Mouse (Mus musculus) urinary bladder, postnatal 14 days (tissue): Measurements from ENCODE around the gene Fgd3.

Experiments used
- DNase-seq: peaks from one replicate; pipeline ENCODE4 v3.0.0; 2021; ENCODE audit warnings: low spot score

Fgd3 gene

DNA sequence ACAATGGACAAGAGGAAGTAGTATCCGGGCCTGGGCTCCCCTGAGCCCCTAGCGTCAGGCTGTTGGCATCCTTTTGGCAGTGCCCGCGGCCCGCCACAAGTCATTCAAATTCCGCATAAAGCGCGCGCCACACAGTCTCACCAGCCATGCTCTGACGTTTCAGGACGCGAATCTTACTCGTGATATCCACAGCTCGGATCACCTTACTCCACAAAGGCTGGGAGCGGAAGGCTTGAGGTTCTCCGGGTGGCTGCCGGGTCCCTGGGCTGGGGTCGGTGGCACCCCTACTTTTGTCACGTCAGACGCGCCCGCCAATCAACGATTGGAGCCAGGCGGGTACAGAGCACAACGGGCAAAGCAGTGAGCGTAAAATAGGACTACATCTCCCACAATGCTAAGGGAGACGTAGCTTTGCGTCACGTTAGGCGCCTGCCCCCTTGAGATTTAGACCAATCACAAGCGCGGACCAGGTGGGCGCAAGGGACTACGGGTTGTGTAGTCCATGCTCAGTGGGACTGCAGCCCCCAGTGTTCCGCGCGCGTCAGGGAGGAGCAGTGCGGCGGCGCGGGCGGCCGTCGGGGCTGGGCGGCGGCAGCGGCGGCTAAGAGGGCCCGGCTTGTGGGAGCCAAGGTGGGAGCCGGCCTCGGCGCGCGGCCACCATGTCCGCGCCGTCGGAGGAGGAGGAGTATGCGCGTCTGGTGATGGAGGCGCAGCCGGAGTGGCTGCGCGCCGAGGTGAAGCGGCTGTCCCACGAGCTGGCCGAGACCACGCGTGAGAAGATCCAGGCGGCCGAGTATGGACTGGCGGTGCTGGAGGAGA, 21.1 kb upstream of the Fgd3 start, which contains the start of gene Bicd2:
Gene Bicd2, plus strand, starts transcription at position 574 of the 819 bp plus-strand sequence.
- DNase-seq = peak; percentile 95

DNA sequence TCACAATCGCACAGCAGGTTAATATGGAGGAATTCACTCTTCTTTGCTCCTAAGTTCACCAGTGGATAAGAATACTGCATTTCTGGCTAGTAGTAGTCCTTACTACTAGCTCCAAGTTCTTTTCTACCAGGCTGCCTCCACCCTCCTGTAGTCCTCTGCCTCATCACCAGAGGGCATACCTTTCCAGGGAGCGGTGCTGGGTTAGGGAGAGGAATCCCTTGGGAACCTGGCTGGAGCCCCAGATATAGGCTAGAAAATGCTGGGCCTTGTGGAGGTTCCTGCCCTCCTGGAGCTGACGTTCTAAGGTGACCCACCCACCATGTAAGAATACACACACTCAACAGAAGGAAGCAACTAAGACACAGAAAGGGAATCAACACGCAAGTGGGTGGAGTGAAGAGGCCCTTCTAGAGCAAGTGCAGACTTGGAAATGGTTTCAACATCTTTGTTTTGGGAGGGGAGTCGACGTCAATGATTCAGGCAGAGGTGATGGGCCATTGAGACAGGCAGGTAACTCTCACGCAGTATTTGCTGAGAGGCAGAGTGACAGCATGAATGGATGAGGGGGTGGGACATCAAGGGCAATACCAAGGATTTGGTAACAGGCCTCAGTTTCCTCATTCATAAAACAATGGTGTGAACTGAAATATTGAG, 18.9 kb upstream of the Fgd3 start:
- peak; percentile 60 for DNase-seq

DNA sequence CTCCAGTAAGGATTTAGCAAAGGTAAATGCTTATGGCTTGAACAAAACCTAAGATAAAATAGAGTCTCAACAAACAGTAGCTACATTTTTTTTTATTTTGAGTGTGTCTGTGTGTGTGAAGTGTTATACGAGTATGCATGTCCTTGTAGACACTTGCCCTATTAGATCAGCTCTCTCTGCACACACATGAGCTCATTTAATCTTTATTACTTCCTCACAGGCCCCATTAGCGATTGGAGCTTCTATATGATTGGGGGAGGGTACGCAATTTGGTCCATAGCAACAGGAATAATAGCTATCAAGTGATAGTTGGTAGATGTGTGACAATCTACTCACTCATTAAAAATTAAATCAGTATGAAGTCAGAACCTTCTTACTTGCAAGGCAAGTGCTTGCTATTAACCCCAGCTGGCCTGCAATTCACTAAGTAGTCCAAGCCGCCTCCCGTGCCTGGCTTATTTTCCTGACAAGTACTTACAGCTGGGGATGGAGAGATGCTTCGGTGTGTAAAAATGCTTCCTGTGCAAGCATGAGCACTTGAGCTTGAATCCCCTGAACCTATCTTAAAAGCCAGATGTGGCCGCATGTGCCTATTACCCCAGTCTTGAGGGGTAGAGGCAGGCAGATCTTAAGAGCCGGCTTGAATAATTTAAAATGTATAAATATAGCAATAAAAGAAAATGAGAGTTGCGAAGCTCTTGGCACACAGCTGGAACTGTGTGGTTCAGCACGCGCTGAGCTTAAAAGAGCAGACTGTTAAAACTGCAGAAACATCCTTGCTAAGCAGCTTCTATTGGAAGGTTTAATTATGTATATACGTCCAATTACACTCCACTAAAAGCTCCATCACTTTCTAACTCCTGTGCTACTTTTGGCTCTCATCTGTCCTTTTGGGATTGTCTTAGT, 15.2 kb upstream of the Fgd3 start:
- no peak for DNase-seq

DNA sequence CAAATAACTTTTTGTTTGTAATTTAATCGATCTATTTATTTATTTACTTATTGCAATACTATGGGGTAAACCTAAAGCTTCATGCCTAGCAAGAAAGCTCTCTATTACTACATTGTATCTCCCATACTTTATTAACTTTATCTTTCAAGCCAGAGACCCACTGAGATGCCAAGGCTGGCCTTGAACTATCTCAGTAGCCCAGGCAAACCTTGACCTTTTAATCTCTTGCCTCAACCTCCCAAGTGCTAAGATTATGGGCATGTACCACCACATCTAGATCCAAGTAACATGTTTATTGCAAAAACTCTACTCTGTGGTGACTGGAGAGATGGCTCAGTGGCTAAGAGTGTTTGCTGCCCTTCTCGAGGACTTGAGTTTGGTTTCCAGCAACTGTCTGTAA, 13.1 kb upstream of the Fgd3 start:
- no peak for DNase-seq

DNA sequence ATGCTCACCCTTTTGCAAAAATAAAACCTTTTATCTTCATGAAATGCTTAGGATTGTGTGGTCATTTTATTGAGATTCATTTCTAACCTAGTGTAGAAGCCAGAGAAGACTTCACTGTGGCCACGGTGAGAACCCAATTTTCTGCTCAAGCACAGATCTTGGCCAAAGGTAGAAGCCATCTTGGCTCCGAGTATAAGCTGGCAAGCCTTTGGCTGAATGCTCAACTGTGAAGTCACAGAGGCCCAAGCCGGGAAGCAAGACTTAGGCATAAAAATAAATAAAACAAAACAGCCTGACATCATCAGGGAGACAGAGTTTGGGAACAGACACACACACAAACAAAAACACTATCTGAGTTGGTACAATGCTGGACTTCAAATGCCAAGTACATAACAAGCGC, 8.0 kb upstream of the Fgd3 start:
- no peak for DNase-seq

DNA sequence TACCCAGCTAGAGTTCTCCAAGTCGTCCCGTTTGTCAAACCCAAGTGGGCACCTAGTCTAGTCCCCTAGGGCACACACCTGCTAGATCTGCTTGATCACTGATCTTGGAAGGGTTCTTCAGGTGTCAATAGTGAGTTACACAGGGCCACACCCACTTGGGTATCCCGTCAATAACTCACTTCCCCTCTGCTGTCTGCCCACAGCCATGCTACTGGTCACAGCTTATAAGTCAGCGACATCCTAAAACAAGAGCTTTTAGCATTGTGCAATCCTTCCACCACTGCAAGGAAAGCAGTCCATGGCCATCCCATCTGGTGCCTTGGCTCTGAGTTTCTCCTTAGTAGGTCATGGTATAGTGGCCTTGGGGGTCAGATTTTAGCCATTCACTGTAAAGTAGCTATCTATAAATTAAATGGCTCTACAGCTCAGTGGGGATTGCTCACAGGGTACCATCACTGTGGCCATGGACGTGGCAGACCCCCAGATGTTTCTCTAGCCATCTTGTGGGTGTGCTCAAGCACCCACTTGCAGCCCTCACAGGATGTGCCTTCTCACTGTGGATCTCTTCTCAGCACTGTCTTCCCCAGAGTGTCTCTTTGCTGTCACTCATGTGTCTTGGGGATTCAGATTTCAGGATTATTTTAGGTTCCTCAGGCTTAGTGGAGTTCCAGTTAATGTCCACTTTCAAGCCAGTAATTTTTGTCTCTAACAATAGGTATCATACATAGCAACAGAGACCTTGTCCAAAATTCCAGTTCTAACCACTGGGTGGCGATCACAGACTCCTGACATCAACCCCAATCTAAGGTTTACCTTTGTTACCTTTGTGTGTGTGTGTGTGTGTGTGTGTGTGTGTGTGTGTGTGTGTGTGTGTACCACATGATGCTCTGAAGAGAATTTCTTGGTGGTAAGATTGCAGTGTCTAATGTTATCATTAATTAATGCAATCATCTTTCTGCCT, 6.4 kb upstream of the Fgd3 start:
- DNase-seq = peak; percentile 67

DNA sequence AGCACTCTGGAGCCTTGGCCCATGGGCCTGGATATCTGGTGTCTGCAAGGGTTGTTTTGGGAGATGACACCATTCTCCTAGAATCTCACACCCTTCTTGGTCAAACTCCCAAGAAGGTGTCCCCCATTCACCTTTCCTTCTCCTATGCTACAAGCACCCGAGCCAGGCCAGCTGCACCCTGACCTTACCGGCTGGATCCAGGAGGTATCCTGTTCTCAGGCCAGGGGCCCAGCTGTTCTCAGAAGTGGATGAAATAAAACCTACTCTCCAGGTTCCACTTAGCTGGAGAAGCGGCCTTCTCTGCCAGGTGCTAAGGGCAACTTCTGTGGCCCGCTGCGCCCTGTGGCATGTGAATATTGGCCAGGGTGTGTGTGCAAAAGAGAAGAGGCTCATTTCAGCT, 4.8 kb upstream of the Fgd3 start:
- no peak for DNase-seq

DNA sequence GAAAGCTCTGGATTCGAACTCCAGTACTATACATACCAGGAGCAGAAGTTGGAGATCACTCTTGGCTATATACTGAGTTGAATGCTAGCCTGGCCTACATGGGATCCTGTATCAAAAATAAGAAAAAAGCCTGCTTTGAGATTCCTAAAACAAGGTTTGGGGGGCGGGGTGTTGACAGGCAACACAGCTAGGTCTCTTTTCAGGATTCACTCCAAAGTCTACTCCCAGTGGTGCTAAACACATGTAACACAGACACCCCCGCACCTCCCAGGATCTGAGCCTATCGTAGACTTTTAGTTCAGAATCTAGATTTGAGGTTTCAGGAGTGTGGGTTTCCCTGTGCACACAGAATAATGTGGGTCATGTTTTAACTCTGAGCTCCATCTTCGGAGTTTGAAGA, 2.6 kb upstream of the Fgd3 start:
- no peak for DNase-seq

DNA sequence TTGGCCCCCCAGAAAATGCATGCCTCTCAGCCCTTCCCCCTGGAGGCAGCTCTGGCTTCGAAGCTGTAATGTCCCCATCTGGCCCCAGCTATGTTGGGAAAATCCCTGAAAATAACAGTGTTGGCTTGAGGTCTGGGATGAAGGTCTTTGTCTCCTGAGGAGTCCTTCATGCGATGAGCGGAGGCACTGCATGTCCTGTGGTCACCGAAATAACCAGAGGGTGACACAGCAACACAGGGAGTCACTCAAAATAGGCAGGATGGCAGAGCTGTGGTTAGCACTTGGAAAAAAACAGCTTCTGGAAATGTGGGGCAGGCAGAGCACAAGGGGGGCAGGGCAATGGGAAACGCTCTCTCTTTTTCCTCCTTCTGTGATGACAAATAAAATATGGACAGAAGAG, 2.1 kb upstream of the Fgd3 start:
- DNase-seq = no peak

DNA sequence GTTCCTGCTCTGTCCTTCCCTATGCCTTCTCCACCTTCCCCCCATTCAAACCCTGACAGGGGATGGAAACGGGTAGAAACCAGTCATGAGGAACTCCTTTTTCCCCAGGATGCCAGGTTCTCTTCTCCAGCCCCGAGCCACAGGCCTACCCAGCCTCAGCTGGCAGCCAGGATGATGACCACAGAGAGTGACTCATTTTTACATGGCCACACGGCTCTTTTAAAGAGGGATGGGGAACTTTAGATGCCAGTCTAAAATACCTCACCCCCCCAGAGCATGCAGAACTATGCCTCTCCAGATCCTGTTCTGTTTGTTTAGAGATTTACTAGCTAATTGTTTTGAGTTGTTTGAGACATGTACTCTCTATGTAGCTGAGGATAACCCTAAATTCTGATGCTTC, 1.3 kb upstream of the Fgd3 start:
- DNase-seq = no peak

DNA sequence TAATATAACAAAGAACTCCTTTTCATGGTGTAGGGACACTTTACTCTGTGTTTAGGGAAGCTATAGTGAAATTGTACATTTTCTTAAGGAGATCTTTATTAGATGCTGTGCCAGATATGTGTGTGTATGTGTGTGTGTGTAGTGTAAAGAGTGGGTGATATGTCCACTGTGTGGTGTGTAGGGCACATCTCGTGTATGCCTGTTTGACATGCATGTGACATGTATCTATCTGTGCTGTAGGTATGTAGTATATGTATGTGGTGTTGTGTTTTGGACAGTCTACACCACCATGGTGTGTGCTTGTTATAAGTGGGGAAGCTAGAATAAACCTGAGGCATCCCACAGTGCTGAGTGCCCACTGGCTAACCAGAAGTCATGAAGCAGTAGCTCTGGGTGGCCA, 403 bp upstream of the Fgd3 start:
- no peak for DNase-seq

DNA sequence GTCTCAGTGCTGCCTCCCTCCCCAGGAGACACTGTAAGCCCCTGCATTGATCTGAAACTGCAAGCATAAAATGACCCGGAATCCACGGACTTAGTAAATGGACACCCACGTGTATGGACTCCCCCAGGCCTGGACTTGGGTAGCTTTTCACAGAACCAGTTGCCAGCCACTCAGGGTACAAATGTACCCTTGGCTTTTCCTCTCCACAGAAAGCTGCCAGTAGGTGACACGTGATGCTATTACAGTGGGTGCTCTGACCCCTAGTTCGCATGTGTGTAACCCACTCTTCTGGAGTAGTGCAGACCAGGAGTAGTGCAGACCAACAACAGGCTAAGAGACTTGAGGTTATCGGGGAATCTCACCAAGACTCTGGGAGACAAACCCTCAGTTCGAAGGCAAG, 2.2 kb downstream of the Fgd3 start:
- DNase-seq = no peak

DNA sequence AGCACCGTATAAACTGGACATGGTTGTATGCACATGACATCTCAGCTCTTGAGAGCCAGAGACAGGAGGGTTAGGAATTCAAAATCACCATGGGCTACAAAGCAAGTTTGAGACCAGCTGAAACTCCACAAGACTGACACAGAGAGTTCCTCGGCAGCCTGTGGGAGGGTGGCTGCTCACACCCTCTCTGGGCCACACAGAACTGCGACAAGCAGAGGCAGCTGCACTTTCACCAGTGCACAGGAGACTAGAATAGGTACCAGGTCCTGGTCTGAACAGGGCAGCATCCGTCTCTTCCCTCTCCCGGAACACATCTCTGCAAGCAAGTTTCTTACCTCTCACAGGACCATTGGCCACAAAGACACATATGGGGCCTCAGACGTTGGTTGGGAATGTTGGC, 2.6 kb downstream of the Fgd3 start:
- no peak for DNase-seq

DNA sequence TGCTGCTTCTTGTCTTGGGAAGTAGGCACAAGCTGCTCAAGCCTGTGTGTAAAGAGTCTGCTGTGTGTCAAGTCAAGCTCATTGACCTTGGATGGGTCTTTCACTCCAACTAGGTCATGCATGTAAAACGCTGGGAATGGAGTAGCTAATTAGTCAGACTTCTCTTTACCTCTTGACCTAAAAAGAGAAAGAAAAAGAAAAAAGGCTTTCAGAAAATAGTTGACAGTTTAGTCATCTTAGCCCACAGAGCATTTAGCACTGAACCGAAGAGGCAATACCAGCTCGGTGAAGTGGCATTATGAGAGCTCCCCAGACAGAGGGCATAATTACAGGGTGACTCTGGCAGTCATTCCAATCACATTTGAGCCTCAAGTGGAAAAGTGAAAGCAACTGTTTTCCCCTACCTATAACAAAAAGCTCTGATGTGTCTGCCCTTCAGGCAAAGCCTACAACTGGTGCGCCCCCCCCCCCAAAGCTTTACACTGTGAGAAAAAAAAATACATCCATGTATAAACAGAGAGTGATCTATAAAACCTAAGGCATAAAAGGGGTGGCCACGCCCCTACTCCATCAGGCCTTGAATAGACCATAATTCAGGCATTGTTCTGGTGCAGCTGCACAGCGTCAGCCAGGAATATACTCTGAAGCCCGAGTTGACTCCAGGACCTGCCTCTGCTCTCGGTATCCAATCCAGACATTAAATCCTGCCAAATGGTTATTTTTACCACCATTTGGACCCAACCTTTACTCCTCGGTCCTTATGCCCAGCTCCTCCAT, 3.5 kb downstream of the Fgd3 start:
- no peak for DNase-seq

DNA sequence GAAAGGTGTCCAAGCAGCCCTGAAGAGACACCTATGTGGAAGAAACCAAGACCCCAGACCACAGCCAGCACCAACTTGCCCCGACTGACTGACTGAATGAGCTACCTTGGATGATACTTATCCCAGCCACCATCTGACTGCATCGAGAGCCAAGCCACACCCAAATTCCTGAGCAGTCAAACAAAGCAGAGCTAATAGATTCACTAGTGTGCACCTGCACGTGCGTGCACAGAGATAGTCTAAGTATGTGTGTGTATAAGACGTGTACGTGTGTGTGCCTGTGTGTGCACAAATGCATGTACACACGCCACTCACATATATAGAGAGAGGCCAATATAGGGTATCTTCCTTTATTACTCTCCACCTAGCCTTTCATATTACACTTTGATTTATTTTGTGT, 8.5 kb downstream of the Fgd3 start:
- no peak for DNase-seq

DNA sequence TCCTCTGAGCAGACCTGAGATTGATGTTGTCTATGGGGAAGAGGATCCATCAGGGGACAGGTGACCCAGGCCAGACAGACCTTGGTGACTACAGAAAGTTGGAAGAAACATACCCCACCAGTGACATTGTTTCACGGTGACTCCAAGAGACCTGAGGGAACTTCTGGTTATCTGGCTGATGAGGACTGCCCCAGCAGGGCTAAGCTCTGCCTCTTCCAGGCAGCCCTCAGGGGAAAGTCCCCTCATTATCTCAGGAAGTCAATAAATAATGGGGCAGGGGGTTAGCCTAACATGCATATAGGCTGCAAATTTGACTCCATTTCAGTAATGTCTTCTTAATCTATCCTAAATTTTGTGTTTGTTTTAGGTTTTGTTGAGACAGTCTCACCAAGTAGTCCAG, 10.6 kb downstream of the Fgd3 start:
- DNase-seq = no peak

DNA sequence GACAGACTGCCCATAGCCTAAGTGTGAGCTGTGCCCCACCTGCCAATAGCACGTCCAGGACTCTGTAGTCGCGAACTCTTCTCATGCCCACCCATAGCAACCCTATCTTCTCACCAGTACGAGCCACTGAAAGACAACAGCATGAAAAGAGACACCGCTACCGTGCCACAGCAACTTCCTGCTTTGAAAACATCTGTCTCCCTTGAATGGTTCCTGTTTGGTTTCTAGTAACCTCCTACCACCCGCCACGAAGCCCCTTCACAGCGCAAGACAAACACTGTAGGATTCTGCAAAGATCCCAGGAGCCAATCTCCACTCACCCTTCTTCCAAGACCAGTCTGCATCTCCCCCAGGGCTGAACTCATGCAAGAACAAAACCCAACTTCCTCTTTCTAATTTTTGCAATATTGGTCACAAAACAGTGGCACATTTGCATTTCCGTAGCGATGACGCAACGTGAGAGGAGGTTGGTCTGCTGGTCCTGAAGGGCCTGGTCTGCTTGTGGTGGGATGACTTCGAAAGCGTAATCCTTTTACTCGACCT, 11.2 kb downstream of the Fgd3 start:
- DNase-seq = no peak

DNA sequence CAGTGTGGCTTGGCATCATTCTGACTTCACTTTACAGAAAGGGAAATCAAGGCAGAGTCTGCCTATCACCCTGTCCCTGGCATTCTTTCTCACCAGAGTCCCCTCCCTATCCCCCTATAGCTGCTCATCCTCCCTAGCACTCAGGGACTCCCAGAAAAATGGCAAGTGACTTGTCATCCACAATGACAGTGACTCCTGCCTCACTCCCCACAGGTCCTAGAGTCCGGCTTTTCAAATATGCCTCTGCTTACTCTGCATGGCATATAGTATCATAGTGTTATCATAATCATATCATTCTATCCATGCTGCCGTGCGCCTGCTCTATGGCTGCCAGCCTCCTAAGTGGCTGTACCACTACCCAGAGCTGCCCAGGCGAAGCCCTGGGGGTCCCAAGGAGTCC, 11.9 kb downstream of the Fgd3 start:
- DNase-seq = no peak

DNA sequence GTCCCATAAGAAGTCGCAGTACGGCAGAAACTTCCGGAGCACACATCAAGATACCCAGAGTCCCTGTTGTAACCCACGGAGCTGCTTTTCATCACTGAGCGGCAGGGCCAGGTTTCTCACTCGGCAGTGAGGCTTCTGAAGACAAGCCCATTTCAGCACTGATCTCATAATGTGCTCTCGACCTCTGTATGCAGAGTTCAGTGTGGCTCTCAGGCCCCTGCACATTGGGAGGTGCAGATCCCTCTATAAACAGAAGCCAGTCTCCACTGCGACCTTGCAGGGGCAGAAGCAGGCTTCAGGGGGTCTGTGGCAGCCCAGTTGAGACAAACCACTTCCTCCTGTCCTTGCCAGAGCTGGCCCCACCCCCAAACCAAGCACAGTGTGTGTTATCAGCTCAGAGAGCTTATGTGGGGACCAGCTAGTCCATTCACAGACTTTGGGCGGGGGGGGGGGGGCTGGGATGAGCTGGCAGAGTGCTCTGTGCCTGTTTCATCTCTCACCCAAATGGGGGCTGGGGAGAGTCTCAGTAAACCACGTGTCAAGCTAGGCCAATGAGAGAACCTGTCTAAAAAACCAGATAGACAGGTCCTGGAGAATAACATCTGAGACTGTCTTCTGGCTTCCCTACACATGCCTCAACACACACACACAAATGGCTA, 12.7 kb downstream of the Fgd3 start:
- peak; percentile 61 for DNase-seq

DNA sequence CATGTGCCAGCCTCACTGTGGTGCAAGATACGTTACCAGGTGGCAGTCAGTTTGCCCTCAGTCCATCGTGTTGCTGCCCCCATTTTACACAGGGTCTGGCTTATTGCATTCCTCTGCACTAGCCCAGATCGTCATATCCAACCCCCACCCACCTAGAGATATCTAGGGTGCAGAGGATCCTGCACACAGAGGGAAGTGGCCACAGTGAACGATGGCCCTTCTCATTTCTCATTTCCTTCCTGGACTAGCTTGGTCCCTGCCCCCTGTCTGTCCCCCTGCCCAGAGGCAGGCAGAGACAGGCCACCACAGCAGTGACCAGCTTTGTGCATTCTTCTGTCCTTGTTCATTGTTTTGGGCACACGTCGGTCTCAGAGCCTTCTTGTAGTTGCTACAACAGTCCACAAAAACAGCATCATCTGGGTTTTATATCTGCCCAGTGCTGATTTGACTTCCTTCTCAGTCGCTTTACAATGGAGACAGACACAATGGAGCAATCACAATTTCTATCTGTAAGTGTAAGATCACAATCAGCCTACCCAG, 13.3 kb downstream of the Fgd3 start:
- DNase-seq = peak; percentile 29
